Mouse (Mus musculus) left cerebral cortex, adult 2 months (tissue): Measurements from ENCODE around the gene Nfix. TPM values are rescaled to one million over a fixed set of nuclear protein-coding genes. Genes with fewer than 3 reads are reported as not detected.
A peak's percentile ranks its signal among the peaks of the same experiment; 100 is the strongest.

Experiments used
- DNase-seq, 2 experiments: peaks; one replicate each; pipeline ENCODE4 v3.0.0; 2021 to 2022; ENCODE audit warnings: low spot score in 2 of 2, mixed read lengths in 1 of 2; ENCODE audit errors: extremely low spot score in 1 of 2
- H3K27ac ChIP-seq: fragments of 200-600 bp; 2 replicates; pipeline ENCODE4 v1.8.1; 2022
- H3K4me3 ChIP-seq: fragments of 200-600 bp; 2 replicates; pipeline ENCODE4 v1.8.1; 2022
- CTCF ChIP-seq: fragments of 200-600 bp; IDR thresholded peaks from 2 replicates; pipeline ENCODE4 v1.8.1; 2022; ENCODE audit warnings: antibody characterized with exemption, mild to moderate bottlenecking, moderate library complexity
- intact Hi-C: fragments of 180-260 bp; cut with DNase I; formaldehyde crosslinking; loops from one replicate; pipeline ENCODE4 v1.15.1; 2025
- total RNA-seq, 2 experiments: library from RNA; stranded (reverse); gene quantifications; 2 replicates each; pipeline ENCODE4 v1.2.3; 2021

The Nfix gene
- total RNA-seq, 2 experiments from 2014 or later, result 347 to 350 TPM

DNA sequence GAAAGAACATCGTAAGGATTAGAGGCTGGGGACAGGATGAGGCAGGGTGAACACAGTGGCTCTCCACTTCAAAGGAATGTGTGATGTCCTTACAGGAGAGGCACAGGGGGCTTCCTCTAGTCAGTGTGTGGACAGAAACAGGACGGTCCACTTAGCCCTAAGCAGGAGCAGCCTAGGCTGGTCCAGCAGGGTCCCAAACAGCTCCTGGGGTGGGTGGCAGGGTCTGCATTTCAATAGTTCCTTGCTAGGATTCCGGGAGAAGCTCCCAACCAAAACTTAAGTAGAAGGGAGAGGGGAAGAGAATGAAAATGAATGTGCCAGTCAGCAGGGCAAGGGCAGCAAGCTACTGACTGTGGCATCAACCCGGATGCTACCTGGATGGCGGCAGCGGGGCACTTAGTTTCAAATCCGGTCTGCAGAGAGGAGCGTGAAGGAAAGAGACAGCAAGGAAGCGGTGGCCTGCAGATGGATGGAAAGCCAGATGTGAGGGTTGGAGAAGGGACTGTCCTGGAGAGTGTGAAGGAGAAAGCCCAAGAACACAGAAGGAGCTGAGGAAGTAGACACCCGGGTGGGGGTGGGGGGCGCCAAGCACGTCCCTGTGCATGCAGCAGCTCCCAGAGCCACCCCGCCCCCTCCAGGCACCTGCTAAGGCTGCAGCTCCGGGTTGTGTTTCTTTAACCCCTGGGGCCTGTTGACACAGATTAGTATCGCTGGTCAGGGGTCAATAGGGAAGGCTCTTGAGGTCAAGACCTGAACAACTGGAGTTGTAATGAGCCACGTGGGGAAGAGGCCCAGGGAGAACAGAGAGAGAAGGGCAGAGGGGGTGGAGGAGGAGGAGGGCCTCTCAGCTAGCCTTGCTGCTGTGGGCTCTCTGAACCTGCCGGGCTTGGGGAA is 54.9 kb downstream of the Nfix start:
- TF ChIP-seq CTCF, result no peak; the same call in 1 of the 2 replicates
- peak overlapping the region; percentile 40 for H3K27ac ChIP-seq
- intact Hi-C loops, result no loop called here
- no peak for DNase-seq
- H3K4me3 ChIP-seq, result no peak overlapping the region

- no peak overlapping the region for H3K4me3 ChIP-seq
- no peak for TF ChIP-seq CTCF
- DNase-seq, result no peak
- H3K27ac ChIP-seq, result peak overlapping the region; percentile 24; the same call in 1 of the 2 replicates
- intact Hi-C loops, result no loop called here
Observed at GRCm38 (mm10) chr8:84743517-84744420, 56.4 kb downstream of the Nfix start.

DNA sequence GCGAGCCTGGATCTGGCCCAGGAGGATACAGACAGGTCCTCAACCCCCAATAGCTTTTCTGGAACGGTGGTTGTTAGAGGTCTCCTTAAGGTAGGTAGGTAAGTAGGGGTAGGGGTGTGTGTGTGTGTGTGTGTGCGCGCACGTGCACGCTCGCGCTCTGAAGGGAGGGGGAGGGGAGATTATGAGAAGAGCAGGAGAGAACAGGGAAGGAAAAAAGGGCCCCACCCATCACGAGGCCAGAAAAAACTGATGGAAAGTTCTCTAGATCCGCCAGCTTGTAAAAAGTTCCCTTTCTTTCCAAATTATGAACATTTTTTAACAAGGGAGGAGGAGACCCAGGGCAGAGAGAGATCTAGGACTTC is 57.1 kb downstream of the Nfix start:
- intact Hi-C loops, result no loop called here
- peak overlapping the region; percentile 56 for H3K27ac ChIP-seq
- no peak for DNase-seq
- no peak for TF ChIP-seq CTCF
- no peak overlapping the region for H3K4me3 ChIP-seq

DNA sequence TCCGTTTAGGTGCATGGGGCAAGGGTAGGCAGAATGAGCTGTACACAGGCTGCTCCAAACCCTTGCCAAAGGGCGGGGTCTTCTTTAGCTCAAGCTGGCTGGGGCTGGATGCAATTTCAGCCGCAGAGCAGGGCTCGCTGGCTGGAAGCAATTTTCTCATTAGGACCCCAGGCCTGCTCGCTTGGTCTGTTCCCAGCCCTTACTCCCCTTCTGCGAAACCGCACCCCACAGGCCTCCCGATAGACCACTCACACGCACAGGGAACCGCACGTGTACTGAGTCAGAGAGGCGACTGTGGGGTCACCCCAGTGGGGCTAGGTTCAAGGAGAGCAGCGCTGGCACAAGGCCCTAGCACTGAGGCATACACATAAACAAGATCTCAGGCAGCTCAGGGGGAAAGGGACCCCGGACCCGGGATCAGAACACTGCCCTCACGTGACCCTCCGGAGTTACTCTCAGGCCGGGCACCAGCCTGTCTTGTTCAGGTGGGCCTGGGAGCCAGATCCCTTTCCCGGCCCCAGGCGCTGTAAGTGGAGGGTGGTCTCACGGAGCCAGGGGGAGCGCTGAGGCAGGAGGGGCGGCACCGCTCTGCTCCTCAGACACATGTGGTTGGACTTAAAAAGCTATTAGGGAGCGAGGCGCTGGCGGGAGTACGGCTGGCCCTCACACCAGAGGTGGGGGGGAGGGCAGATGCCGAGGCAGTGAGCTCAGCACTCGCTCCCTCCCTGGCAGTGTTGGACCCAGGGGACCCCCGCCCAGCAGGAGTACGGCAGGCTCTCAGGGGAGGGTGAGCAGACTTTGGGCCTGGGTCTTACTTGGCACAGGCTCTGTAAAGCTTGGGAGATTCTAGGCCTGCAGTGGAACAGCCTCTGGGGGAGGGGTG is 57.7 kb downstream of the Nfix start:
- Histone ChIP-seq H3K27ac (peak overlapping the region; percentile 56), H3K4me3 (no peak overlapping the region)
- DNase-seq, result no peak
- no peak for TF ChIP-seq CTCF
- intact Hi-C loops, result no loop called here

GRCm38 (mm10) chr8:84740895-84741843 is 59.0 kb downstream of the Nfix start:
- H3K27ac ChIP-seq, result peak overlapping the region; percentile 56
- DNase-seq, result no peak
- no peak for TF ChIP-seq CTCF
- intact Hi-C loops, result no loop called here
- H3K4me3 ChIP-seq, result no peak overlapping the region

DNA sequence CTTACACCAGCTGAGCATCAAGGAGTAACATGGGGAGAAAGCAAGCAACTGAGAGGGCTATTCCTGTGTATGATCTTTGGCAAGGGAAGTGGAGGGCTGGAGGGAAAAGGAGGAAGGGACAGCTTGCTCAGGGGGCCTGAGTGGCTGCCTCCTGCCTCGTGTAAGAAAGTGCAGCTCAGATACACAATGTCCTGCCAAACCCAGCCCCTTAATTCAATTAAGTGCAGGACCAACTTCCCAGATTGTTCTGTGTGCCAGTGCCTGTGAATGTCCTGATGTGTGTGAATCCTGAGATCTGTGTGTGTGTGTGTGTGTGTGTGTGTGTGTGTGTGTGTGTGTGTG is 60.8 kb downstream of the Nfix start:
- intact Hi-C loops, result loop anchor here (2.0 to 5.0 kb wide), 3 partner anchors 33 to 71 kb away; no protein-coding TSS in a partner anchor
- Histone ChIP-seq H3K4me3 (no peak overlapping the region), H3K27ac (peak overlapping the region; percentile 83)
- no peak for DNase-seq
- TF ChIP-seq CTCF, result no peak

DNA sequence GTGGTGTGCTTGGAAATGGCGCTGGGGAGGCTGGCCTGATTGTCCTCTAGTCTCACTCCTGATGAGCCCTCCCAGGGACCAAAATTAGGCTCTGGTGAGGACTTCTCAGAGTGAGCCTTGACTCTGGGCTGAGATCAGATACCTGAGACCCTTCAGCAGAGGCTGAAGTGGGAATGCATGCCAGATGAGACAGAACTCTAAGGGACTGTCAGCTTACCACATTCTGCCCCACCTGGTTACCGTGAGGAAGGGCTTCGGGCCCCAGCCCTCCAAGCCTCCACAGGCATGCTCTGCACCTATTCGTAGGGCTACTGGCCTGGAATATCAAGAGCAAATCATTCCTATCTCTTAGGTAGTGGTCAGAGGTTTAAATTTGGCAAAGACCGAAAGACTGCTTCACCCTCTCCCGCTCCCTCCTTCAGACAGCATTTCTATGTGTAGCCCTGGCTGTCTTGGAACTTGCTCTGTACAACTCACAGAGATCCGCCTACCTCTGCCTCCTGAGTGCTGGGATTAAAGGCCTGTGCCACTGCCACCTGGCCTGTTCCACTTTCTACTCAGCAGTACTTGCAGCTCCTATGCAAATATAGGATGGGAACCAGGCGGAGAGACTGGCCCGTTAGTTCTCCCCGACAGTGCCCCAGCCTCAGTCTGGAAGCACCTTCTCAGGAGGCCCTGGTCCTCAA is 61.3 kb downstream of the Nfix start:
- no peak for DNase-seq
- TF ChIP-seq CTCF, result no peak
- intact Hi-C loops, result loop anchor here (2.0 to 5.0 kb wide), 3 partner anchors 33 to 72 kb away; no protein-coding TSS in a partner anchor
- Histone ChIP-seq H3K27ac (peak overlapping the region; percentile 83), H3K4me3 (no peak overlapping the region)

DNA sequence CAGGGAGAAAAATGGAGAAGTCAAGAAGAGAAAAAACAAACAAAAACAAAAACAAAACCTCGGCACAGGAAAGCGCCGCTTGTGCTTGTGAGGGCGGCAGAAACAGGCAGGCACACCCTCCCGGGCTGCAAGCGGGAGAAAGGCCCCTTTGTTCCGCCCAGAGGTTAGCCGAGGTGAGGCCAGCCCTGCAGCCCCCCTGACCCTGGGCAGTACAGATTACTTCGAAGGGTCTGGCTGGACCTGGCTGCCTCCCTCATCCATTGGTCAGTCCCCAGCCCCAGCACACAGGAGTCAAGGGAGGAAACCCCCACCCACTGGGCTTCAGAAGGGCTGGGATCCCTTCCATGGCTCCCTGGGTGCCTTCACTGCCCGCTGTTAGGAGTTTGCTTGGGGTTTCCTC is 61.9 kb downstream of the Nfix start:
- H3K4me3 ChIP-seq, result no peak overlapping the region
- intact Hi-C loops, result loop anchor here (2.0 to 5.0 kb wide), 3 partner anchors 34 to 73 kb away; no protein-coding TSS in a partner anchor
- no peak for TF ChIP-seq CTCF
- no peak for DNase-seq
- peak overlapping the region; percentile 83 for H3K27ac ChIP-seq

DNA sequence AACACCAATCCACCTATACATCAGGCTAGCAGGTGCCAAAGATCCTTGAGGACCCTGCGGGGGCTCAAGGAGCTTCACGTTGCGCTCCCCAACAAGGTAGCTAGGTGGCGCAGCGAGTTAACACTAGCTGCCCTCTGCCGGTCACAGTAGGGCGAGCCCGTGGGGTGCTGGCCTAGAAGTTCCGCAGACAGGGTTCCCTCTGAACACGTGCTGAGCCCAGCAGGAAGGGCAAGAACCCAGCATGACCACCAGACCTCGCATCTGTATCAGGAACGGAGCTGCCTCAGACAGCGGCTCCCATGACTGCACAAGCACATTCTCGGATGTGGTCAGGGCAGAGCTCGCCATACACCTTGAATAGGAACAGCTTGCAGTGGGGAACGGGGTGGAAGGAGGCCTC is 62.5 kb downstream of the Nfix start:
- Histone ChIP-seq H3K4me3 (no peak overlapping the region), H3K27ac (peak overlapping the region; percentile 83)
- peak; percentile 72 to 75 for DNase-seq
- intact Hi-C loops, result loop anchor here (2.0 to 5.0 kb wide), 4 partner anchors 29 to 73 kb away; no protein-coding TSS in a partner anchor
- no peak; the same call in none of the 2 replicates for TF ChIP-seq CTCF
